Mouse (Mus musculus): ENCODE results near the gene Chrna10.

GRCm38 (mm10) chr7:102066363-102066762, 50.3 kb downstream of the Chrna10 start:
- TF ChIP-seq CTCF (IDR thresholded peaks at IDR 0.05; ENCODE audit: control insufficient read depth, insufficient read depth, insufficient replicate concordance, low read depth, low read length) (no peak), POLR2A (IDR thresholded peaks at IDR 0.05; ENCODE audit: control insufficient read depth, low read depth, low read length) (no peak)
